Mouse (Mus musculus) thymus, adult 2 months (tissue): ENCODE results near the gene Gm20388.

ENCODE experiments used
- CTCF ChIP-seq: fragments of 200-500 bp; IDR thresholded peaks from 2 replicates; pipeline ENCODE4 v1.5.1; 2012; ENCODE audit warnings: mild to moderate bottlenecking, control low read depth, low read length, moderate library complexity, borderline replicate concordance; ENCODE audit not compliant: control insufficient read depth, poor library complexity, insufficient read depth; ENCODE audit errors: extremely low read depth
- POLR2A ChIP-seq: fragments of 200-500 bp; IDR thresholded peaks from 2 replicates; pipeline ENCODE4 v1.6.1; 2012; ENCODE audit warnings: mild to moderate bottlenecking, low read length, control low read depth, moderate library complexity; ENCODE audit not compliant: control insufficient read depth, poor library complexity, insufficient read depth; ENCODE audit errors: extremely low read depth

- TF ChIP-seq CTCF (no peak), POLR2A (no peak)
These were observed 2452.3 kb downstream of the Gm20388 start for GRCm38 (mm10) chr8:122362967-122363366.
